Mouse (Mus musculus): Measurements from ENCODE around the gene Prpf40a. TPM values are rescaled to one million over a fixed set of nuclear protein-coding genes. Genes with fewer than 3 reads are reported as not detected.

Gene Prpf40a
- total and polyA plus RNA-seq, 3 experiments = 81.5 to 154 (median 91.6) TPM

DNA sequence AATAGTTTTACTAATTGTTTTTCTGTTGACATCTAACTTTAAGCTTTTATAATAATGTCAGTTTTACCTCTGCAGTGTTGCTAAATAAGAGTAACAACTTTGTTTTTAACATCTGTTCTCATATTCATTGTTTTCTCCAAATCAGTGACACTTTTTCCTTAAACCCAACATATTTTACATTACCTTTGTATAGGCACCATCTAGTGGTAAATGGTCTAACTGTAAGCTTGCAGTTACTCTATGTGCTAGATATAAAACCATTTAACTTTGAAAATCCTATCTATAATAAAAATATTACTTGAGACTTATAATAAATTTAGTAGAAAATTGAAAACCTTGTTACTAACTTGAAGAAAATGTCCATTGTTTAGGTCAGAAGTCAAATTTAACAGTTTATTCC is 15.7 kb upstream of the Prpf40a start:
- Histone ChIP-seq H3K27ac (ENCODE audit: insufficient read depth, low read depth) (no peak overlapping the region), H3K27me3 (replicated peaks) (no peaks in the 10 kb centered on the region), H3K4me1 (ENCODE audit: control insufficient read depth in 1 of 2, insufficient read depth in 2 of 2) (no peaks in the 10 kb centered on the region), H3K79me2 (replicated peaks; ENCODE audit: control insufficient read depth, extremely low read depth, insufficient read depth, poor library complexity, severe bottlenecking) (peaks cover 4% of the 10 kb centered on the region; the same call in 1 of the 2 replicates), H3K36me3 (replicated peaks in 1 of 2; ENCODE audit: control insufficient read depth in 1 of 2, insufficient read depth in 1 of 2, low read length in 1 of 2) (peaks cover 10 to 52% of the 10 kb centered on the region in 2 experiments), H3K4me2 (ENCODE audit: insufficient read depth, low read depth, poor library complexity, severe bottlenecking) (no peak overlapping the region), H3K9ac (ENCODE audit: insufficient read depth, low read depth) (no peak overlapping the region), H3K9me3 (replicated peaks; ENCODE audit: low read length) (no peaks in the 10 kb centered on the region), H3K4me3 (replicated peaks in 1 of 3; ENCODE audit: low read depth in 2 of 3, low read length in 2 of 3, poor library complexity in 1 of 3) (no peak overlapping the region)
- no peak for DNase-seq (ENCODE audit: extremely low read depth)
- dilution Hi-C loops (cut with MboI; ENCODE audit: extremely low pct_ligation_motif_present, extremely low pct_unique_long_range_greater_than_20kb, low sequenced_read_pairs) = no loop called here
- TF ChIP-seq KAT2A (IDR thresholded peaks at IDR 0.05; ENCODE audit: insufficient replicate concordance, low read length) (no peak), BHLHE40 (IDR thresholded peaks at IDR 0.05; ENCODE audit: low read depth, low read length) (no peak), EP300 (IDR thresholded peaks at IDR 0.05; ENCODE audit: low read length) (no peak), ELF1 (IDR thresholded peaks at IDR 0.05; ENCODE audit: low read depth, low read length) (no peak), POLR2AphosphoS2 (IDR thresholded peaks at IDR 0.05; ENCODE audit: low read depth, low read length) (no peak)
- in situ Hi-C loops (cut with MboI; ENCODE audit: low pct_ligation_motif_present, low pct_unique_long_range_greater_than_20kb, low sequenced_read_pairs) = no loop called here

DNA sequence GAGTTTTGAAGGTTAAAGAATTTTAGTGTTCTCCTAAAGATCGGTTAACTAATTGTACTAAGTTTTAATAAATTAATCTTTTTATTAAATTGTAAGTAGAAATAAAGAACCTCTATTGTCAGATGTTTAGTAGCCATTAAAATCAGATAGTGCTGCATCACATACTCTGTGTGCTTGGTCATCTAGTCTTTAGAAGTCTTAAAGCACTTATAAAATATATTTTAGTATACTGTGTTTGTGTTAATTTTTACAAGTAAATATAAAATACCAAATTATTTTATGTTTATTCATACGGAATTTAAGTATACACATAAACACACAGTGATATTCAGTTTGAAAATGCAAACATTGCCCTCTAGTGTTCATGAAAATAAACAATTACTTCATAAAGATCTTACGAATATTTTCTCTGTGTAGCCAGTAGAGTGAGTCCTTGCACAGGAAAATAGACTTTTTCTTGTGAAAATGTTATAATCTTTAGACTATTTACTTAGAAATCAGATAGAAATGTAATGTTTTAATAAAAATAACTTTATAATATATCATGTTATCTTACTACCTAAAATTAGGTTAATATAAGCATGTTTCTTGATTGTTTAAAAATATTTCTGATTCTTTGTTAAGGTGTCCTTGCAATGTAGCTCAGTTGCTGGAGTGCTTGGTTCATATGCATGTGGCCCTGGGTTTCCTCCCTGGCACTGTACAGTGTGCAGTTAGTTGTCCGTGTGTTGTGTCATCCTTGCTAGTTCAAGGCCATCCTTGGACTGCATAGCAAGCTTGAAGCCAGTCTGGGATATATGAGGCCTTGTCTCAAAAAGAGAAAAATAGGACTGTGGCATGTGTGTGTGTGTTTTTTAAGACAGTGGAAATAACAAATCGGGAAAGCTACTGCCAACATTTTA is 13.5 kb upstream of the Prpf40a start:
- dilution Hi-C loops (cut with MboI; ENCODE audit: extremely low pct_ligation_motif_present, extremely low pct_unique_long_range_greater_than_20kb, low sequenced_read_pairs) = no loop called here

More for the DNA sequence above, 13.5 kb upstream of the Prpf40a start:
- Histone ChIP-seq H3K79me2 (replicated peaks; ENCODE audit: control insufficient read depth, extremely low read depth, insufficient read depth, poor library complexity, severe bottlenecking) (peaks cover 14% of the 10 kb centered on the region; the same call in 1 of the 2 replicates), H3K27me3 (replicated peaks) (no peaks in the 10 kb centered on the region), H3K4me2 (ENCODE audit: insufficient read depth, low read depth, poor library complexity, severe bottlenecking) (no peak overlapping the region), H3K4me1 (ENCODE audit: control insufficient read depth in 1 of 2, insufficient read depth in 2 of 2) (no peaks in the 10 kb centered on the region), H3K4me3 (replicated peaks in 1 of 3; ENCODE audit: low read depth in 2 of 3, low read length in 2 of 3, poor library complexity in 1 of 3) (no peak overlapping the region), H3K9me3 (replicated peaks; ENCODE audit: low read length) (no peaks in the 10 kb centered on the region), H3K9ac (ENCODE audit: insufficient read depth, low read depth) (no peak overlapping the region), H3K36me3 (replicated peaks in 1 of 2; ENCODE audit: control insufficient read depth in 1 of 2, insufficient read depth in 1 of 2, low read length in 1 of 2) (peaks cover 8 to 49% of the 10 kb centered on the region in 2 experiments), H3K27ac (ENCODE audit: insufficient read depth, low read depth) (no peak overlapping the region)
- peak; percentile 16 for DNase-seq (ENCODE audit: extremely low read depth)
- TF ChIP-seq MXI1 (IDR thresholded peaks at IDR 0.05; ENCODE audit: low read depth, low read length) = no peak
- TF ChIP-seq MAX (IDR thresholded peaks at IDR 0.05; ENCODE audit: low read length) = no peak
- no peak for TF ChIP-seq MAZ (IDR thresholded peaks at IDR 0.05; ENCODE audit: low read depth, low read length)
- no peak for TF ChIP-seq ELF1 (IDR thresholded peaks at IDR 0.05; ENCODE audit: low read depth, low read length)
- no peak for TF ChIP-seq E2F4 (IDR thresholded peaks at IDR 0.05; ENCODE audit: insufficient replicate concordance, low read depth, low read length)
- peak in 1 of 2 experiments; percentile 82; a peak in 2 of 4 replicates for TF ChIP-seq CTCF (conservative IDR thresholded peaks at IDR 0.05 in 1 of 2, IDR thresholded peaks at IDR 0.05 in 1 of 2; ENCODE audit: low read depth in 2 of 2, low read length in 2 of 2)
- no peak for TF ChIP-seq IRF4 (IDR thresholded peaks at IDR 0.05; ENCODE audit: low read depth, low read length)
- peak; percentile 58 for TF ChIP-seq RAD21 (IDR thresholded peaks at IDR 0.05; ENCODE audit: low read depth, low read length)
- TF ChIP-seq POLR2AphosphoS2 (IDR thresholded peaks at IDR 0.05; ENCODE audit: low read depth, low read length) = no peak
- no peak for TF ChIP-seq SIN3A (IDR thresholded peaks at IDR 0.05; ENCODE audit: low read length)
- no peak for TF ChIP-seq CHD2 (IDR thresholded peaks at IDR 0.05; ENCODE audit: low read length)
- no peak for TF ChIP-seq KAT2A (IDR thresholded peaks at IDR 0.05; ENCODE audit: insufficient replicate concordance, low read length)
- no peak for TF ChIP-seq HCFC1 (IDR thresholded peaks at IDR 0.05; ENCODE audit: low read depth, low read length)
- no peak for TF ChIP-seq ZMIZ1 (IDR thresholded peaks at IDR 0.05; ENCODE audit: low read depth, low read length)
- no peak for TF ChIP-seq EP300 (IDR thresholded peaks at IDR 0.05; ENCODE audit: low read length)
- TF ChIP-seq CHD1 (IDR thresholded peaks at IDR 0.05; ENCODE audit: low read depth, low read length) = no peak
- no peak for TF ChIP-seq USF1 (IDR thresholded peaks at IDR 0.05; ENCODE audit: low read depth, low read length)
- TF ChIP-seq ETS1 (conservative IDR thresholded peaks at IDR 0.05; ENCODE audit: low read depth, low read length) = no peak
- TF ChIP-seq SMC3 (IDR thresholded peaks at IDR 0.05; ENCODE audit: low read depth, low read length) = peak; percentile 30; the same call in 1 of the 2 replicates
- no peak for TF ChIP-seq UBTF (IDR thresholded peaks at IDR 0.05; ENCODE audit: low read depth, low read length)
- no peak for TF ChIP-seq ZKSCAN1 (IDR thresholded peaks at IDR 0.05; ENCODE audit: borderline replicate concordance, low read depth, low read length)
- TF ChIP-seq JUND (conservative IDR thresholded peaks at IDR 0.05; ENCODE audit: low read depth, low read length) = no peak
- TF ChIP-seq NRF1 (IDR thresholded peaks at IDR 0.05; ENCODE audit: low read depth, low read length) = no peak
- in situ Hi-C loops (cut with MboI; ENCODE audit: low pct_ligation_motif_present, low pct_unique_long_range_greater_than_20kb, low sequenced_read_pairs) = no loop called here
